Mouse (Mus musculus) midbrain, embryonic 14.5 days (tissue): Measurements from ENCODE around the gene Hmgb1. TPM values are rescaled to one million over a fixed set of nuclear protein-coding genes. Genes with fewer than 3 reads are reported as not detected.

Experiments
- ATAC-seq: fragments of 200-750 bp; cut with Nextera tagmentation; 2 replicates; pipeline ENCODE4 v1.8.0; 2017; ENCODE audit warnings: moderate number of reproducible peaks, moderate library complexity; ENCODE audit not compliant: low FRiP score, low TSS enrichment
- DNase-seq: peaks from one replicate; pipeline ENCODE4 v3.0.0-alpha.2; 2015
- H3K27ac ChIP-seq: fragments of 300-500 bp; sonication (generic); replicated peaks from 2 replicates; pipeline ENCODE4 v1.5.1; 2014; ENCODE audit warnings: mild to moderate bottlenecking, low read depth, low read length, moderate library complexity
- H3K27me3 ChIP-seq: fragments of 300-500 bp; sonication (generic); 2 replicates; pipeline ENCODE4 v1.6.1; 2014; ENCODE audit warnings: low read length, control low read depth, mixed read lengths; ENCODE audit not compliant: control insufficient read depth, insufficient read depth
- H3K36me3 ChIP-seq: fragments of 300-500 bp; sonication (generic); 2 replicates; pipeline ENCODE4 v1.6.1; 2014; ENCODE audit warnings: low read length, control low read depth; ENCODE audit not compliant: control insufficient read depth, insufficient read depth
- H3K4me1 ChIP-seq: fragments of 300-500 bp; sonication (generic); 2 replicates; pipeline ENCODE4 v1.6.1; 2014; ENCODE audit warnings: mild to moderate bottlenecking, antibody characterized with exemption, low read length, control low read depth; ENCODE audit not compliant: control insufficient read depth, insufficient read depth
- H3K4me2 ChIP-seq: fragments of 300-500 bp; sonication (generic); 2 replicates; pipeline ENCODE4 v1.6.1; 2014; ENCODE audit warnings: mild to moderate bottlenecking, low read length, moderate library complexity
- H3K4me3 ChIP-seq: fragments of 300-500 bp; sonication (generic); replicated peaks from 2 replicates; pipeline ENCODE4 v1.5.1; 2014; ENCODE audit warnings: low read depth, low read length
- H3K9ac ChIP-seq: fragments of 300-500 bp; sonication (generic); replicated peaks from 2 replicates; pipeline ENCODE4 v1.6.1; 2014; ENCODE audit warnings: mild to moderate bottlenecking, low read length, moderate library complexity
- H3K9me3 ChIP-seq: fragments of 300-500 bp; sonication (generic); 2 replicates; pipeline ENCODE4 v1.6.1; 2016; ENCODE audit warnings: low read length, control low read depth, mixed read lengths; ENCODE audit not compliant: control insufficient read depth
- WGBS: fragments of 180-500 bp; shearing (Covaris S2); extraction: QIAGEN DNeasy Blood & Tissue Kit; methylation state at CpG from one replicate; pipeline ENCODE4 v1.1.7; 2014; 5-methylcytosine and 5-hydroxymethylcytosine counted together
- polyA plus RNA-seq: library from polyadenylated mRNA; unstranded; fragments of >200 nt; fragmentation: Nextera tagmentation; extraction: Ambion mirVana; gene quantifications from 2 replicates; pipeline ENCODE4 v1.2.1, GENCODE M21; 2014

The Hmgb1 gene
- polyA plus RNA-seq, 1 experiment from 2014 or later, result 947 TPM

- Histone ChIP-seq H3K27ac (no peak overlapping the region), H3K27me3 (no peaks in the 10 kb centered on the region), H3K9ac (no peak overlapping the region), H3K4me2 (peak overlapping the region; percentile 82), H3K9me3 (no peaks in the 10 kb centered on the region), H3K4me1 (peaks cover 18% of the 10 kb centered on the region), H3K36me3 (peaks cover 24% of the 10 kb centered on the region), H3K4me3 (no peak overlapping the region; the same call in 1 of the 2 replicates)
- 66% methylated on average over 3 of the region's 3 CpGs for WGBS
- ATAC-seq (no peak), DNase-seq (no peak)
Observed at GRCm38 (mm10) chr5:149049435-149049834, 134.9 kb downstream of the Hmgb1 start.

GRCm38 (mm10) chr5:149048961-149049360, 135.3 kb downstream of the Hmgb1 start:
- Histone ChIP-seq H3K9ac (no peak overlapping the region), H3K9me3 (no peaks in the 10 kb centered on the region), H3K36me3 (peaks cover 24% of the 10 kb centered on the region), H3K27me3 (no peaks in the 10 kb centered on the region), H3K4me3 (no peak overlapping the region), H3K4me2 (no peak overlapping the region), H3K27ac (no peak overlapping the region), H3K4me1 (peaks cover 18% of the 10 kb centered on the region)
- ATAC-seq (no peak), DNase-seq (peak; percentile 56)
- 96% methylated on average over 1 of the region's 1 CpGs for WGBS

- WGBS, result 84% methylated on average over 9 of the region's 9 CpGs
- Histone ChIP-seq H3K4me1 (peaks cover 15% of the 10 kb centered on the region), H3K9ac (no peak overlapping the region), H3K27ac (no peak overlapping the region), H3K4me2 (no peak overlapping the region), H3K9me3 (no peaks in the 10 kb centered on the region), H3K36me3 (peaks cover 24% of the 10 kb centered on the region), H3K4me3 (no peak overlapping the region), H3K27me3 (no peaks in the 10 kb centered on the region)
- DNase-seq (no peak), ATAC-seq (no peak)
Observed at GRCm38 (mm10) chr5:149046650-149047049, 137.6 kb downstream of the Hmgb1 start.

- no peaks in the 10 kb centered on the region for H3K9me3 ChIP-seq
- no peak for DNase-seq
Observed at GRCm38 (mm10) chr5:149045470-149046085, 138.7 kb downstream of the Hmgb1 start.

GRCm38 (mm10) chr5:149045054-149045453, 139.2 kb downstream of the Hmgb1 start:
- no peak overlapping the region for H3K4me3 ChIP-seq
- no peak overlapping the region for H3K4me2 ChIP-seq
- WGBS, result 82% methylated on average over 7 of the region's 7 CpGs
- H3K4me1 ChIP-seq, result peaks cover 6% of the 10 kb centered on the region
- DNase-seq (no peak), ATAC-seq (no peak)
- no peaks in the 10 kb centered on the region for H3K27me3 ChIP-seq
- H3K9me3 ChIP-seq, result no peaks in the 10 kb centered on the region
- no peak overlapping the region for H3K27ac ChIP-seq
- no peak overlapping the region for H3K9ac ChIP-seq
- H3K36me3 ChIP-seq, result peaks cover 24% of the 10 kb centered on the region

More at GRCm38 (mm10) chr5:149045470-149046085, 138.7 kb downstream of the Hmgb1 start:
- Histone ChIP-seq H3K27ac (no peak overlapping the region), H3K4me1 (peaks cover 11% of the 10 kb centered on the region), H3K27me3 (no peaks in the 10 kb centered on the region), H3K9ac (no peak overlapping the region), H3K4me2 (no peak overlapping the region), H3K36me3 (peaks cover 24% of the 10 kb centered on the region), H3K4me3 (no peak overlapping the region)
- 91% methylated on average over 9 of the region's 9 CpGs for WGBS
- no peak for ATAC-seq

GRCm38 (mm10) chr5:149044067-149044466, 140.2 kb downstream of the Hmgb1 start:
- Histone ChIP-seq H3K4me2 (no peak overlapping the region), H3K27ac (no peak overlapping the region), H3K9me3 (no peaks in the 10 kb centered on the region), H3K27me3 (no peaks in the 10 kb centered on the region), H3K36me3 (peaks cover 16% of the 10 kb centered on the region), H3K9ac (no peak overlapping the region), H3K4me3 (no peak overlapping the region), H3K4me1 (no peaks in the 10 kb centered on the region)
- WGBS, result 83% methylated on average over 4 of the region's 4 CpGs
- DNase-seq, result no peak
- no peak for ATAC-seq

GRCm38 (mm10) chr5:149043240-149043639, 141.0 kb downstream of the Hmgb1 start:
- H3K9ac ChIP-seq, result no peak overlapping the region
- no peak overlapping the region for H3K27ac ChIP-seq
- 85% methylated on average over 6 of the region's 6 CpGs for WGBS

GRCm38 (mm10) chr5:149039825-149040224, 144.5 kb downstream of the Hmgb1 start:
- Histone ChIP-seq H3K27me3 (no peaks in the 10 kb centered on the region), H3K4me1 (no peaks in the 10 kb centered on the region), H3K4me2 (no peak overlapping the region), H3K9me3 (peaks cover 5% of the 10 kb centered on the region; the same call in 1 of the 2 replicates), H3K36me3 (no peaks in the 10 kb centered on the region), H3K9ac (no peak overlapping the region), H3K27ac (no peak overlapping the region), H3K4me3 (no peak overlapping the region)
- 87% methylated on average over 5 of the region's 5 CpGs for WGBS
- DNase-seq (peak; percentile 24), ATAC-seq (no peak)

More at GRCm38 (mm10) chr5:149043240-149043639, 141.0 kb downstream of the Hmgb1 start:
- no peak for DNase-seq
- Histone ChIP-seq H3K27me3 (no peaks in the 10 kb centered on the region), H3K4me3 (no peak overlapping the region), H3K4me1 (no peaks in the 10 kb centered on the region), H3K36me3 (peaks cover 11% of the 10 kb centered on the region; the same call in 1 of the 2 replicates), H3K4me2 (no peak overlapping the region), H3K9me3 (no peaks in the 10 kb centered on the region)
- ATAC-seq, result no peak

GRCm38 (mm10) chr5:149037729-149038128, 146.6 kb downstream of the Hmgb1 start:
- ATAC-seq, result no peak

More at GRCm38 (mm10) chr5:149037729-149038128, 146.6 kb downstream of the Hmgb1 start:
- Histone ChIP-seq H3K4me3 (no peak overlapping the region), H3K4me2 (no peak overlapping the region), H3K9me3 (peaks cover 5% of the 10 kb centered on the region; the same call in 1 of the 2 replicates), H3K27ac (no peak overlapping the region), H3K9ac (no peak overlapping the region), H3K36me3 (no peaks in the 10 kb centered on the region), H3K4me1 (no peaks in the 10 kb centered on the region), H3K27me3 (no peaks in the 10 kb centered on the region)
- 22% methylated on average over 10 of the region's 10 CpGs for WGBS
- DNase-seq, result peak; percentile 64
